Mouse (Mus musculus) liver, embryonic 14.5 days (tissue): ENCODE data around the gene Tead4.

Experiments
- CTCF ChIP-seq: IDR thresholded peaks from 2 replicates; pipeline ENCODE4 v1.5.1; 2016; ENCODE audit warnings: antibody characterized with exemption, low read depth, control low read depth
- EP300 ChIP-seq: IDR thresholded peaks from 2 replicates; pipeline ENCODE4 v1.6.1; 2016; ENCODE audit warnings: antibody characterized with exemption, low read depth

DNA sequence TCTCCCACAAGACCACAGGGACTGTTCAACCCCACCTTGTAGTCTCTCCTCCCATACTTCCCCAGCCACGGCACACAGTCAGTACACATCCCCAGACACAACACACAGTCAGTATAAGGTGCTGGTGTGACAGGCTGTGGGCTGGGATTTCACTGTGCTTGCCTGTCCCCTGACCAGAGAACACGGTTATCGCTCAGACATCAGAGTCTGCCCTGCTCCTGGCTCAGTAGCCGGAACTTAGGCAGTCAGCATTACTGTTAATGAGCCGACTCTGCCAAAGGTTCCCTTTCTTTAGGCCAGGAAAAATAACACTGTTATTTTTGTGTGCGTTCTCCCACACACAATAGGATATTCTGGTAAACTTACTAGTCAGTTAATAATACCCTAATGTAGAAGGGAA, 24.3 kb downstream of the Tead4 start:
- TF ChIP-seq CTCF (no peak), EP300 (no peak)
